Mouse (Mus musculus) olfactory bulb, adult 2 months (tissue): ENCODE measurements around the gene Rhou. TPM values are rescaled to one million over a fixed set of nuclear protein-coding genes. Genes with fewer than 3 reads are reported as not detected.
"Not testable (repeated sequence)": the region's sequence is repeated elsewhere in the genome, so short reads cannot be mapped to it uniquely, and the experiment has no call there.

ENCODE experiments used
- H3K27ac ChIP-seq: fragments of 200-500 bp; 2 replicates; pipeline ENCODE4 v1.5.1; 2012; ENCODE audit warnings: low read depth, low read length; ENCODE audit not compliant: insufficient read depth
- H3K4me1 ChIP-seq: fragments of 200-500 bp; 2 replicates; pipeline ENCODE4 v1.6.1; 2012; ENCODE audit warnings: low read length; ENCODE audit not compliant: control insufficient read depth, insufficient read depth
- H3K4me3 ChIP-seq: fragments of 200-500 bp; 2 replicates; pipeline ENCODE4 v1.5.1; 2012; ENCODE audit warnings: mild to moderate bottlenecking, low read depth, low read length, moderate library complexity; ENCODE audit not compliant: insufficient read depth
- CTCF ChIP-seq: fragments of 200-500 bp; IDR thresholded peaks from 2 replicates; pipeline ENCODE4 v1.5.1; 2012; ENCODE audit warnings: low read depth, mild to moderate bottlenecking, low read length, moderate library complexity; ENCODE audit not compliant: insufficient read depth
- POLR2A ChIP-seq: fragments of 200-500 bp; IDR thresholded peaks from 2 replicates; pipeline ENCODE4 v1.6.1; 2012; ENCODE audit warnings: mild to moderate bottlenecking, low read depth, low read length, moderate library complexity; ENCODE audit not compliant: insufficient read depth
- WGBS: fragments of 180-500 bp; shearing (Covaris S2); methylation state at CpG from one replicate; pipeline ENCODE4 v1.1.7; 2018; 5-methylcytosine and 5-hydroxymethylcytosine counted together
- polyA plus RNA-seq: library from polyadenylated mRNA; stranded (reverse); fragments of >200 nt; gene quantifications from 2 replicates; pipeline ENCODE4 v1.2.4, GENCODE M21; 2012; ENCODE audit warnings: low replicate concordance; ENCODE audit not compliant: missing spikeins, insufficient read depth, insufficient read length

Rhou gene
- polyA plus RNA-seq, 1 experiment: not detected

- peaks cover 13% of the 10 kb centered on the region for H3K4me1 ChIP-seq
- 9% methylated on average over 19 of the region's 19 CpGs for WGBS
- no peak overlapping the region for H3K27ac ChIP-seq
- TF ChIP-seq POLR2A: no peak
- TF ChIP-seq CTCF: peak; percentile 50
- peak overlapping the region; percentile 19 for H3K4me3 ChIP-seq
Observed at GRCm38 (mm10) chr8:123628968-123629755, 24.6 kb upstream of the Rhou start.

- no peak overlapping the region for H3K27ac ChIP-seq
- peaks cover 13% of the 10 kb centered on the region for H3K4me1 ChIP-seq
- WGBS: 60% methylated on average over 10 of the region's 10 CpGs
- TF ChIP-seq CTCF: no peak
- no peak for TF ChIP-seq POLR2A
- H3K4me3 ChIP-seq: no peak overlapping the region
Observed at GRCm38 (mm10) chr8:123630058-123630457, 23.7 kb upstream of the Rhou start.

- peaks cover 13% of the 10 kb centered on the region for H3K4me1 ChIP-seq
- TF ChIP-seq POLR2A (no peak), CTCF (no peak)
- no peak overlapping the region for H3K27ac ChIP-seq
- WGBS: 32% methylated on average over 12 of the region's 12 CpGs
- peak overlapping the region; percentile 19; the same call in 1 of the 2 replicates for H3K4me3 ChIP-seq
Observed at GRCm38 (mm10) chr8:123630841-123631251, 22.9 kb upstream of the Rhou start.

- H3K27ac ChIP-seq, H3K4me3 ChIP-seq: not testable (repeated sequence)
- WGBS: 85% methylated on average over 3 of the region's 3 CpGs
- H3K4me1 ChIP-seq: peaks cover 13% of the 10 kb centered on the region
Observed at GRCm38 (mm10) chr8:123631746-123632145, 22.0 kb upstream of the Rhou start.

GRCm38 (mm10) chr8:123632257-123632656, 21.5 kb upstream of the Rhou start:
- TF ChIP-seq CTCF: no peak
- no peak for TF ChIP-seq POLR2A
- Histone ChIP-seq H3K4me3 (no peak overlapping the region), H3K27ac (no peak overlapping the region), H3K4me1 (peaks cover 13% of the 10 kb centered on the region)
- 63% methylated on average over 4 of the region's 4 CpGs for WGBS

GRCm38 (mm10) chr8:123633801-123634200, 19.9 kb upstream of the Rhou start:
- WGBS: 39% methylated on average over 7 of the region's 7 CpGs
- Histone ChIP-seq H3K4me1 (peaks cover 13% of the 10 kb centered on the region), H3K4me3 (no peak overlapping the region), H3K27ac (peak overlapping the region; percentile 62; the same call in 1 of the 2 replicates)
- TF ChIP-seq POLR2A (no peak), CTCF (no peak)

- 20% methylated on average over 3 of the region's 3 CpGs for WGBS
- H3K4me1 ChIP-seq: peaks cover 9% of the 10 kb centered on the region; the same call in 1 of the 2 replicates
- H3K27ac ChIP-seq: no peak overlapping the region
- no peak for TF ChIP-seq CTCF
- TF ChIP-seq POLR2A: no peak
- H3K4me3 ChIP-seq: no peak overlapping the region
Observed at GRCm38 (mm10) chr8:123634395-123635131, 19.2 kb upstream of the Rhou start.

GRCm38 (mm10) chr8:123635671-123636070, 18.1 kb upstream of the Rhou start:
- no peak overlapping the region for H3K27ac ChIP-seq
- H3K4me3 ChIP-seq: no peak overlapping the region
- WGBS: 87% methylated on average over 11 of the region's 11 CpGs
- no peak for TF ChIP-seq POLR2A
- TF ChIP-seq CTCF: no peak
- peaks cover 7% of the 10 kb centered on the region; the same call in 1 of the 2 replicates for H3K4me1 ChIP-seq
